Mouse (Mus musculus) C2C12 (cell line): ENCODE measurements around the gene Htt. TPM values are rescaled to one million over a fixed set of nuclear protein-coding genes. Genes with fewer than 3 reads are reported as not detected.

Source experiments
- H3K27me3 ChIP-seq: one replicate; pipeline ENCODE4 v1.6.1; 2011; ENCODE audit not compliant: control insufficient read depth, insufficient read depth, insufficient read length
- H3K36me3 ChIP-seq: one replicate; pipeline ENCODE4 v1.6.1; 2011; ENCODE audit not compliant: control insufficient read depth, insufficient read depth
- H3K4me3 ChIP-seq: one replicate; pipeline ENCODE4 v1.5.1; 2011; ENCODE audit warnings: mild to moderate bottlenecking, control low read depth; ENCODE audit not compliant: poor library complexity, insufficient read depth, severe bottlenecking
- H3K79me2 ChIP-seq: one replicate; pipeline ENCODE4 v1.6.1; 2011; ENCODE audit not compliant: control insufficient read depth, insufficient read depth
- H3K79me3 ChIP-seq: one replicate; pipeline ENCODE4 v1.6.1; 2011; ENCODE audit warnings: low read depth, control low read depth
- H3ac ChIP-seq: one replicate; pipeline ENCODE3; 2011; ENCODE audit warnings: low read depth; ENCODE audit not compliant: control insufficient read depth, insufficient read length
- CEBPB ChIP-seq: IDR thresholded peaks from one replicate; pipeline ENCODE4 v1.6.1; 2011; ENCODE audit warnings: low read depth, mild to moderate bottlenecking, control low read depth, moderate library complexity
- CTCF ChIP-seq: IDR thresholded peaks from one replicate; pipeline ENCODE4 v1.5.1; 2011; ENCODE audit not compliant: control insufficient read depth, insufficient read depth, insufficient read length
- FOSL1 ChIP-seq: IDR thresholded peaks from one replicate; pipeline ENCODE4 v1.8.0; 2011; ENCODE audit warnings: mild to moderate bottlenecking, low read length; ENCODE audit not compliant: poor library complexity, insufficient read depth, severe bottlenecking
- MAX ChIP-seq: IDR thresholded peaks from one replicate; pipeline ENCODE4 v1.6.1; 2011; ENCODE audit warnings: mild to moderate bottlenecking, control low read depth
- MYOD1 ChIP-seq: IDR thresholded peaks from one replicate; pipeline ENCODE4 v1.6.1; 2011; ENCODE audit warnings: low read depth; ENCODE audit not compliant: control insufficient read depth, insufficient read length
- MYOG ChIP-seq: IDR thresholded peaks from one replicate; pipeline ENCODE4 v1.6.1; 2011; ENCODE audit not compliant: control insufficient read depth, insufficient read length; ENCODE audit errors: extremely low read depth
- USF1 ChIP-seq: IDR thresholded peaks from one replicate; pipeline ENCODE4 v1.6.1; 2011; ENCODE audit warnings: low read depth, mild to moderate bottlenecking, control low read depth, moderate library complexity
- polyA plus RNA-seq: library from polyadenylated mRNA; unstranded; fragments of >200 nt; fragmentation: generic; extraction: Trizol; gene quantifications from one replicate; pipeline ENCODE4 v1.2.1, GENCODE M21; 2012; ENCODE audit warnings: missing spikeins

Htt gene
- polyA plus RNA-seq, 1 experiment, result 8.0 TPM

DNA sequence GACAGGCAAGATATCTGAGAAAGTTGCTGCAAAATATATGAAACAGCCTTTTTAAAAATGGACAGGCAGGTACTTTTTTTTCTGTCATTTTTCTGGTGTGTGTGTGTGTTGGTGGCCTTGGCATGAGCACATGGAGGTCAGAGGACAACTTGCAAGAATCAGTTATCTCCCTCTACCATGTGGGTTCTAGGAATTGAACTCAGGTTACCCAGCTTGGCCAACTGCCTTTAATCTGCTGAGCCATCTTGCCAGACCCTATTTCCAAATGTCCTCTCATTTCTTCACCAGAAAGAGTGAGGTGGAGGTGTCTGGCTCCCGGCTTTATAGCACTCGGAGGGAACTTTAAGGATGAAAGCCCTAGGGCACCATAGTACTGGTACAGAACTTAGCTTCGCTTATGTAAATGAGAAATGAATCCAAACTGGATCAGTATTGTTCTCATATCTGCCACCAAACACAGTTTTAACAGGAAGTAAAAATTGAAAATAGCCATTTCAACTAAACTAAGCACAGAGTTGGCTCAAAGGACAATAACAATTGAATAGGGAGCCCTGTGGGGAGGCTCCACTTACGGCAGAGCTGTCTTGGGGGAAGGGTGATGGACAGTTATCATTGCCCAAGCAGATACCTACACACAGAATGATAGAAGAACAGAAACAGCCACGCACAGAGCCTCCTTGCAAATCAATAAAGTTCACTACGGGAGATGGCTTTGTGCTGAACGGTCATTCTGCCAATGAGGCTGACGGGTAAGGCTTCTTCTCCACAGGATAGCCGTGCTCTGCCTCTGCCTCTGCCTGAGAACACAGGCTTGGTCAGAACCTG is 168.8 kb downstream of the Htt start:
- H3K27me3 ChIP-seq, result peaks cover 4% of the 10 kb centered on the region
- H3K79me3 ChIP-seq, result no peaks in the 10 kb centered on the region
- H3K79me2 ChIP-seq, result no peaks in the 10 kb centered on the region
- H3ac ChIP-seq, result no peak overlapping the region
- no peak overlapping the region for H3K4me3 ChIP-seq
- TF ChIP-seq CEBPB (no peak), FOSL1 (no peak), MAX (no peak), CTCF (no peak), USF1 (no peak), MYOD1 (no peak), MYOG (no peak)
- H3K36me3 ChIP-seq, result no peaks in the 10 kb centered on the region

DNA sequence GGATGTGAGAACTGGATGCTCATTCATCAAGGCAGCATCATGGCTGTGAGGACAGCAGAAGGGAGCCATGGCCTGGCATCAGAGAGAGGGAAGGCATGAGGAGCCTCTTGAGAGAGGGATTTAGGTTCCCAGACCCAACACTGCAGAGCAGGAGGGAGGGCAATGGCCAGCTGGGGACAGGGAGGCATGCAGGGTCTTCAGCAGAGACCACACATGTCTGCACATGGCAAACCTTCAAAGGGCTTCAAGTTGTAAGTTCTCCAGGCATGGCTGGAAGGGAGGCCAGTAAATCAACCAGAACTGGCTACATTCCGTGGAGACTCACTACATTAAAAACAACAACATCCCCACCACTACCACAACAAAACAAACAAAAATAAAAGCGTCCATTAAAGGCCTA is 169.6 kb downstream of the Htt start:
- Histone ChIP-seq H3K79me2 (no peaks in the 10 kb centered on the region), H3K36me3 (no peaks in the 10 kb centered on the region), H3K79me3 (no peaks in the 10 kb centered on the region), H3K27me3 (peaks cover 4% of the 10 kb centered on the region), H3ac (no peak overlapping the region), H3K4me3 (no peak overlapping the region)
- TF ChIP-seq FOSL1 (no peak), MYOG (no peak), CTCF (no peak), USF1 (no peak), MYOD1 (no peak), CEBPB (no peak), MAX (no peak)

DNA sequence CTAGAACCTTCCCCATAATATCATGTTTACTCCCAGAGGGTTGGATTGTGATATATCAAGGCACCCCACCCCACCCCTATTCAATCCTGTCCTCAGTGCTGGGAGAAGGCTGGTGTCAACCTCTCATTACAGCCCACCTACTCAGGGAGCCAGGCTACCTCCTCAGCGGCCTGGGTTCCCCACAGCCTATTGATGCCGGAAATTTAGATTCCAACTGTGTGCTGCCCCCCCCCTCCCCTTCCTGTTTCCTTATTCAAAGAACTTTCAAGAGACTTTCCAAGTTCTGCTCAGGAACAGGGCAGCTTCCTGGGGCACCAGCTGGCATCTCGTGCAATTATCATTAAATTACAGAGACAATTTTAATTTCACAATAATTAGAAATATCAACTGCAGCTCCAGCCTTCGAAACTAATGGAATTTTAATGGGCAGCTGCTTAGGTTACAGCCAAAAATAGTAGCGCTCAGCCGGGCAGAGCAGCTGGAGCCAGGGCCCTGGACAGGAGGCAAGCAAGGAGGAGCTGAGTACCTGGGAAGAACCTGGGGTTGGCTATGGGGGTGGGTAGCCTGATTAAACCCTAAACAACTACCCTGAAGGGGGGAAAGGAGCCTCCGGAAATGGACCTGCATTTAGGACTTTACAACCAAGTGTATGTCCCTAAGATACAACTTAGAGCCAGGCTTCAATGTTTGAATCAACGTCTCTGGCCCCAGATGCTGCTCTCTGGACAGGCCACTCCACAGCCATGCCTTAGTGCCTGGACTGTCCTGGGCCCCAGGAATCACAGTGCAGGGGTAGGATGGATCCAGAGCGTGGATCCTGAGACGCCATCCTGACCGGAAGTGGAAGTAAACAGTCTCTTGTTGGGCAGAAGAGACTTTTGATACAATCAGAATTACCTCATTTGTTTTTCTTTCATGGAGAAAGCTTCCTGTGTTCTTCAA is 170.2 kb downstream of the Htt start:
- H3K79me3 ChIP-seq, result no peaks in the 10 kb centered on the region
- peaks cover 4% of the 10 kb centered on the region for H3K27me3 ChIP-seq
- H3K79me2 ChIP-seq, result no peaks in the 10 kb centered on the region
- TF ChIP-seq FOSL1 (no peak), MYOG (no peak)
- H3K4me3 ChIP-seq, result no peak overlapping the region
- H3ac ChIP-seq, result no peak overlapping the region
- no peaks in the 10 kb centered on the region for H3K36me3 ChIP-seq

DNA sequence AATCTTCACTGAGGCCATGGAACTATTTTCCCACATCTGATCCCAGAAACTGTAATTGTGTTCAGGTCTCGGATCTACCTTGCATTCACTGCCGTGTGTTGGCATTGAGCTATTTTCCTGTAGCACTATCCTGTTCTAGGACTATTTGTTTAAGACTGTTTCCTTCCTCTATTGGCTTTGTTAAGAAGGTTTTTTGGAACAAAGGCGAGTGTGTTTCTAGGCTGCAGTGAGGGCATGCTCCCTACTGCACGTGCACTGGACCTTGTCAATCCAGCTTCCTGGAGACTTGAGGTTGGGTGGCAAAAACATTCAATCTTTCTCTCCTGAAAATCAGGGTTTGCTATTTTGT is 170.9 kb downstream of the Htt start:
- no peaks in the 10 kb centered on the region for H3K79me3 ChIP-seq
- no peaks in the 10 kb centered on the region for H3K36me3 ChIP-seq
- H3ac ChIP-seq, result no peak overlapping the region
- TF ChIP-seq FOSL1 (no peak), MYOD1 (no peak), USF1 (no peak), CTCF (no peak), CEBPB (no peak), MAX (no peak), MYOG (no peak)
- H3K79me2 ChIP-seq, result no peaks in the 10 kb centered on the region
- no peak overlapping the region for H3K4me3 ChIP-seq
- H3K27me3 ChIP-seq, result peaks cover 4% of the 10 kb centered on the region

- Histone ChIP-seq H3K27me3 (peaks cover 4% of the 10 kb centered on the region), H3K4me3 (no peak overlapping the region), H3K79me2 (no peaks in the 10 kb centered on the region), H3K36me3 (no peaks in the 10 kb centered on the region), H3ac (no peak overlapping the region), H3K79me3 (no peaks in the 10 kb centered on the region)
- TF ChIP-seq MAX (no peak), FOSL1 (no peak), CEBPB (no peak), USF1 (no peak), MYOD1 (no peak)
These were observed 171.9 kb downstream of the Htt start for GRCm38 (mm10) chr5:34933461-34933860.

GRCm38 (mm10) chr5:34941710-34942470 is 180.3 kb downstream of the Htt start:
- Histone ChIP-seq H3K36me3 (no peaks in the 10 kb centered on the region), H3K4me3 (no peak overlapping the region), H3K27me3 (no peaks in the 10 kb centered on the region), H3K79me3 (no peaks in the 10 kb centered on the region), H3K79me2 (no peaks in the 10 kb centered on the region), H3ac (no peak overlapping the region)
- TF ChIP-seq CEBPB (no peak), MYOD1 (no peak), MAX (no peak), CTCF (no peak), USF1 (no peak), MYOG (no peak), FOSL1 (no peak)
